Mouse (Mus musculus): Measurements from ENCODE around the gene Olfr1090. TPM values are rescaled to one million over a fixed set of nuclear protein-coding genes. Genes with fewer than 3 reads are reported as not detected.

The Olfr1090 gene
- not detected in 2 replicates for polyA plus RNA-seq (2016; fragmentation: Nextera tagmentation; extraction: Ambion mirVana)

DNA sequence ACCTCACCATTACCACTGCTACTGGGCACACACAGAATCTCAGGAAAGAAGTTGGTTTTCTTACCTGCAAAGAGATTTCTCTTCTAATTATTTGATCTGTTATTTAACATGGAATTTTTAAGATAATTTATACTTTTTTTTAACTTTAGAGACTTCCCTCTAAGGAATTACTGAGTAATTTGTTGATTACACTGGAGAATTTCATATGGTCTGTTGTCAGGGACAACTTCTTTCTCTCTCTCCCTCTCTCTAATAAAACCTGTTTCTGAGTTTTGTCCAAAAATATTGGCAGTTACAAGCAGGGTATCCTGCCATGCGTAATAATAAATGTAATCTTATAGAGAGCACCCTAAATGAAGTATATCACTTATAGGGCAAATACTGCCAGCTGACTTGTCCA, at the start of gene Olfr1090:
Gene Olfr1090 (minus strand): TSS at position 101 of the 400 bp plus-strand sequence.
- Histone ChIP-seq H3K4me1 (no peaks in the 10 kb centered on the region), H3K4me2 (no peak within 1 kb of the TSS), H3K27me3 (no peaks in the 10 kb centered on the region), H3K4me3 (replicated peaks) (no peak within 1 kb of the TSS), H3K9ac (no peak within 1 kb of the TSS), H3K9me3 (no peaks in the 10 kb centered on the region), H3K27ac (no peak within 1 kb of the TSS), H3K36me3 (replicated peaks) (no peaks in the 10 kb centered on the region)
- ATAC-seq (ENCODE audit: low FRiP score), result no peak
- 87% methylated on average over 1 of the region's 1 CpGs for WGBS

- no peaks in the 10 kb centered on the region for H3K36me3 ChIP-seq (replicated peaks)
- no peaks in the 10 kb centered on the region for H3K9me3 ChIP-seq
- H3K27me3 ChIP-seq, result no peaks in the 10 kb centered on the region
- ATAC-seq (ENCODE audit: low FRiP score), result no peak
- no peak within 1 kb of the TSS for H3K9ac ChIP-seq
- WGBS, result 84% methylated on average over 2 of the region's 2 CpGs
- no peak within 1 kb of the TSS for H3K4me3 ChIP-seq (replicated peaks)
- H3K4me2 ChIP-seq, result no peak within 1 kb of the TSS
- H3K27ac ChIP-seq, result no peak within 1 kb of the TSS
- no peaks in the 10 kb centered on the region for H3K4me1 ChIP-seq
Measured at GRCm38 (mm10) chr2:86782179-86782578, 23.4 kb upstream of the Olfr1090 start, which contains the start of gene Olfr1093. TSS of gene Olfr1093 (plus strand) at chr2:86782479.

DNA sequence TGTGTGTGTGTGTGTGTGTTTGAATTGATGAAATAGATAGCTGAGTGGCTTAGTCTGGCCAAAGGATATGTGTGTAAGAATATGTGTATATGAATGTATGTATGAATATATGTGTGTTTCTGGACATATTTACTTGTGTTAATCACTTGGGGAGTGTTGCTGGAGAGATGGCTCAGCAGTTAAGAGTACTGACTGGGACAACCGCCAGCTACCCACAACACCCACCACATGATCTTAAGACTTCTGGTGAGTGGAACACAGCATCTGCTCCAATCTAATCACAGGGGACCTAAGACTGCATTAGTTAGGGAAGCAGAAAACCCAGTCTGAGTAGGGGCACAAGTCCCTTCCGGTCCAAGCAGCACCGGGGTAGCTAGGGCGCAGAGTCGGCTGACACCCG, 2.3 kb upstream of the Olfr1090 start:
- Histone ChIP-seq H3K9ac (no peak overlapping the region), H3K36me3 (replicated peaks) (no peaks in the 10 kb centered on the region), H3K27me3 (no peaks in the 10 kb centered on the region), H3K4me1 (no peaks in the 10 kb centered on the region), H3K27ac (no peak overlapping the region), H3K4me2 (no peak overlapping the region), H3K4me3 (replicated peaks) (no peak overlapping the region), H3K9me3 (no peaks in the 10 kb centered on the region)
- 98% methylated on average over 6 of the region's 6 CpGs for WGBS
- ATAC-seq (ENCODE audit: low FRiP score), result no peak

- Histone ChIP-seq H3K4me1 (no peaks in the 10 kb centered on the region), H3K9me3 (no peaks in the 10 kb centered on the region), H3K9ac (no peak within 1 kb of the TSS), H3K4me3 (replicated peaks) (no peak within 1 kb of the TSS), H3K4me2 (no peak within 1 kb of the TSS), H3K27me3 (no peaks in the 10 kb centered on the region), H3K27ac (no peak within 1 kb of the TSS), H3K36me3 (replicated peaks) (no peaks in the 10 kb centered on the region)
- no peak for ATAC-seq (ENCODE audit: low FRiP score)
Measured at GRCm38 (mm10) chr2:86733601-86734000, 25.2 kb downstream of the Olfr1090 start, which contains the start of gene Olfr1089. TSS of gene Olfr1089 (minus strand) at chr2:86733701.

Other genes with a start within 250 kb of the Olfr1090 start
- gene Olfr1079, start 216.5 kb downstream of the Olfr1090 start, polyA plus RNA-seq (2016; fragmentation: Nextera tagmentation; extraction: Ambion mirVana), result not detected in 2 replicates
- gene Olfr1080, start 200.8 kb downstream of the Olfr1090 start, polyA plus RNA-seq (2016; fragmentation: Nextera tagmentation; extraction: Ambion mirVana), result not detected in 2 replicates
- gene Olfr1082, start 160.0 kb downstream of the Olfr1090 start, polyA plus RNA-seq (2016; fragmentation: Nextera tagmentation; extraction: Ambion mirVana), result not detected in 2 replicates
- not detected in 2 replicates for gene Olfr1084, start 119.3 kb downstream of the Olfr1090 start, polyA plus RNA-seq (2016; fragmentation: Nextera tagmentation; extraction: Ambion mirVana)
- gene Olfr1085, start 97.0 kb downstream of the Olfr1090 start, polyA plus RNA-seq (2016; fragmentation: Nextera tagmentation; extraction: Ambion mirVana), result not detected in 2 replicates
- gene Olfr1086, start 78.9 kb downstream of the Olfr1090 start, polyA plus RNA-seq (2016; fragmentation: Nextera tagmentation; extraction: Ambion mirVana), result not detected in 2 replicates
- gene Olfr1087, start 60.6 kb downstream of the Olfr1090 start, polyA plus RNA-seq (2016; fragmentation: Nextera tagmentation; extraction: Ambion mirVana), result not detected in 2 replicates
- gene Olfr1089, start 25.3 kb downstream of the Olfr1090 start, polyA plus RNA-seq (2016; fragmentation: Nextera tagmentation; extraction: Ambion mirVana), result not detected in 2 replicates
- gene Olfr1093, start 23.5 kb upstream of the Olfr1090 start, polyA plus RNA-seq (2016; fragmentation: Nextera tagmentation; extraction: Ambion mirVana), result not detected in 2 replicates
- gene Olfr141, start 51.0 kb upstream of the Olfr1090 start, polyA plus RNA-seq (2016; fragmentation: Nextera tagmentation; extraction: Ambion mirVana), result not detected in 2 replicates
- gene Olfr1094, start 65.7 kb upstream of the Olfr1090 start, polyA plus RNA-seq (2016; fragmentation: Nextera tagmentation; extraction: Ambion mirVana), result not detected in 2 replicates
- not detected in 2 replicates for gene Olfr1095, start 92.7 kb upstream of the Olfr1090 start, polyA plus RNA-seq (2016; fragmentation: Nextera tagmentation; extraction: Ambion mirVana)
- gene Gm13723, start 115.8 kb upstream of the Olfr1090 start, polyA plus RNA-seq (2016; fragmentation: Nextera tagmentation; extraction: Ambion mirVana), result not detected in 2 replicates
- not detected in 2 replicates for gene Olfr1097, start 133.2 kb upstream of the Olfr1090 start, polyA plus RNA-seq (2016; fragmentation: Nextera tagmentation; extraction: Ambion mirVana)
- not detected in 2 replicates for gene Olfr1098, start 165.6 kb upstream of the Olfr1090 start, polyA plus RNA-seq (2016; fragmentation: Nextera tagmentation; extraction: Ambion mirVana)
- gene Olfr1099, start 201.7 kb upstream of the Olfr1090 start, polyA plus RNA-seq (2016; fragmentation: Nextera tagmentation; extraction: Ambion mirVana), result not detected in 2 replicates
- not detected in 2 replicates for gene Olfr1100, start 221.0 kb upstream of the Olfr1090 start, polyA plus RNA-seq (2016; fragmentation: Nextera tagmentation; extraction: Ambion mirVana)
- gene Olfr1101, start 232.2 kb upstream of the Olfr1090 start, polyA plus RNA-seq (2016; fragmentation: Nextera tagmentation; extraction: Ambion mirVana), result not detected in 2 replicates
- not detected in 2 replicates for gene Olfr1102, start 239.4 kb upstream of the Olfr1090 start, polyA plus RNA-seq (2016; fragmentation: Nextera tagmentation; extraction: Ambion mirVana)